Mouse (Mus musculus) macrophage (primary cell): ENCODE measurements around the gene Fam193b. TPM values are rescaled to one million over a fixed set of nuclear protein-coding genes. Genes with fewer than 3 reads are reported as not detected.

ENCODE experiments used
- H3K27ac ChIP-seq: fragments of 350-480 bp; formaldehyde crosslinking; 2 replicates; pipeline ENCODE4 v1.9.0; 2021
- H3K36me3 ChIP-seq: fragments of 350-480 bp; formaldehyde crosslinking; 2 replicates; pipeline ENCODE4 v1.9.0; 2021; ENCODE audit errors: inconsistent target
- H3K4me3 ChIP-seq: fragments of 350-480 bp; formaldehyde crosslinking; 2 replicates; pipeline ENCODE4 v1.9.0; 2021; ENCODE audit errors: inconsistent target
- H3K79me2 ChIP-seq: fragments of 350-480 bp; formaldehyde crosslinking; 2 replicates; pipeline ENCODE4 v1.9.0; 2021; ENCODE audit errors: inconsistent target
- WGBS: methylation state at CpG from one replicate; pipeline ENCODE4 v1.1.7; 2026; ENCODE audit warnings: inconsistent platforms; ENCODE audit not compliant: missing documents; 5-methylcytosine and 5-hydroxymethylcytosine counted together
- polyA plus RNA-seq: library from polyadenylated mRNA; stranded (reverse); fragments of 250-400 nt; gene quantifications from 3 replicates; pipeline ENCODE4 v1.2.4, GENCODE M21; 2018; ENCODE audit warnings: inconsistent platforms

Fam193b gene
- polyA plus RNA-seq, 1 experiment from 2014 or later: 12.9 TPM

DNA sequence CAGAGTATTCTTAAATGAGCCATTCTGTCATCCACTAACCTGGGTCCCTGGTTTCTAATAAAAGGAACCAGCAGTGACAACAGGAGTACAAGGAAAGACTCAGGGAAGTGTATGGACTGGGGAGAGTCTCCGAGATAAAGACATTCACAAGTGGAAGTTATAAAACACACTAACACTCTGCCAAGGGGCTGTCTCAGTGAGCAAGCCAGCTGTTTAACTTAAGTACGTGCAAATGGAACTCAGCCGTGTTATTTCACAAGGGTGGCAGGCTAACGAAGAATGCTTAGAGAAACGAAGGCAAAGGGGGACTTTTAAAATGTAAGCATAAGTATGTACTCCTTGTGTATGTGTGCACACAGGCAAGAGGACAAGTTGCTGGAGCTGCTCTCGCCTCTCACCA lies 13.4 kb downstream of the Fam193b start:
- no peak overlapping the region for H3K4me3 ChIP-seq
- peaks cover 26% of the 10 kb centered on the region; the same call in 1 of the 2 replicates for H3K36me3 ChIP-seq
- 94% methylated on average over 6 of the region's 6 CpGs for WGBS
- H3K79me2 ChIP-seq: peaks cover 31% of the 10 kb centered on the region; the same call in 1 of the 2 replicates
- no peak overlapping the region for H3K27ac ChIP-seq

DNA sequence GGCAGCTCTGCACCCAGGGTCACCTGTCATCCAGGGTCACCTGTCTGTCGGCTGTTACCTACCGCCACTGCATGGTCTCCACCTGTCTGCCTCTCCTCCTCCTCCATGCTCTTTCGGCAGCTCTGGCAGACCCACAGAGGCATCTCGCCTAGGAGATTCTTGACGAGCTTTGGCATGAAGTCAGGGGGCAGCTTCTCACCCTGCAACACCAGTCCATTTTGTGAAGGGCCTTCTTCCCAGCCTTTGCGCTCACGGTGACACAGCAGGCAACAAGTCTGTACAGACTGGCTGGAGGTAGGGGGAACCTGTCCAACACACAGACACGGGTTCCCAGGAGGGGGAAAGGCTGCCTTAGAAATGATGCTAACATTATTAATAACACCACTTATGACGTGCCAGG lies 15.0 kb downstream of the Fam193b start:
- Histone ChIP-seq H3K4me3 (no peak overlapping the region), H3K27ac (no peak overlapping the region), H3K36me3 (peaks cover 26% of the 10 kb centered on the region; the same call in 1 of the 2 replicates), H3K79me2 (peaks cover 21% of the 10 kb centered on the region; the same call in 1 of the 2 replicates)
- WGBS: 91% methylated on average over 9 of the region's 9 CpGs

DNA sequence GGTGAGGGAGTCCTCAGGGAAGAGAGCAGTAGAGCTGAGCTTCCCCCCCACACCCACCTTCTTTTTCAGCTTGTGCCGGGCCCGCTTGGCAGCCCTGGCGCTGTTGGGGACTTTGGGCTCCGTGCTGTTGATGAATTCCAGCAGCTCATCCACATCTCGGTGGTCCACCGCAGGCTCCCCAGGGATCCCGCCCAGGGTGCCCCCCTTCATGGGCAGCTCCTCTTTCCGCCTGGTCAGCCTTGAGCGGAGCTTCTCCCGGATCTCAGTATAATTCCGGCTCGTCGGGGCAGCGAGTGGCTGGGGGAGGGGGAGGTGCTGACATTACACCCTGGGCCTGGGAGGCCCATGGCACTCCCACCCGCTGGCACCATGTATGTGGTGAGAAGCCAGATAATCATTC lies 21.9 kb downstream of the Fam193b start:
- Histone ChIP-seq H3K79me2 (no peaks in the 10 kb centered on the region), H3K36me3 (peaks cover 34% of the 10 kb centered on the region), H3K4me3 (no peak overlapping the region), H3K27ac (no peak overlapping the region)
- 96% methylated on average over 15 of the region's 15 CpGs for WGBS

DNA sequence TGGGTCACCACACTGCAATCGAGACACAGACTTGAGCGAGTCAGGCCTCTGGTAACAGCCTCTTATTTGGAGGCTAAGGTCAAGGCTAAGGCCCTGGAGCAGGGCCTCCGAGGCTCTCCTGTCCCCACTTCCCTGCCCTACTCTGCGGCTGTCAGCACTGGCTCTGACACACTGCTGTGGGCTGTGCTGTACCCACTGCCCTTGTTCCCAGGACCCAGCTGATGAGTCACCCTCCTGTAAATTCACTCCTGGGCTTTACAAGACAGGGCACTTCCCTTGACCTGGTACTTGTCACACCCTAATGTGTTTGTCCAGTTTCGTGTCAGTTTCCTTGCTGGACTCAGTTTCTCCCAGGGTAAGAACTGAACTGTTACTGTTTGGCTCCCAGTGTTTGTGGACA lies 22.5 kb downstream of the Fam193b start:
- Histone ChIP-seq H3K4me3 (no peak overlapping the region), H3K27ac (no peak overlapping the region), H3K79me2 (no peaks in the 10 kb centered on the region), H3K36me3 (peaks cover 34% of the 10 kb centered on the region)
- WGBS: 98% methylated on average over 5 of the region's 5 CpGs

DNA sequence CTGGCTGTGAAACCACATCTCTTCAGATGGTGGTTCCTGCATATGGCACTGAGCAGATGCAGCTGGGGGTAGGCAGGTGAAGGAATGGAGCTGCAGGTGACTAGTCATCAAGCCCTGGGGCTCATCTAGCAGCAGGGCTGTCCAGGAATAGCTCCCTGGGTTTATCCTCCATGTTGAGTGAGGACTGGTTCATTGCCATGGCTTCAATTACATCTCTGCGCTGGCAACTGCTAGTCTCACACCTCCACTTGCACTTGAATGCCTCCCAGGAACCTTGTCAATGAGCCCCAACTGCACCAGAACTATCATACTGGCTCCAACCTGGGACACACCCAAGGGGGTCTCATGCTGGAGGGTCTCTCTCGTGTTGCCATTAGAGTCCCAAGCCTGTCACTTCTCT lies 23.0 kb downstream of the Fam193b start:
- H3K4me3 ChIP-seq: no peak overlapping the region
- WGBS: 96% methylated on average over 2 of the region's 2 CpGs
- no peak overlapping the region for H3K27ac ChIP-seq
- H3K79me2 ChIP-seq: no peaks in the 10 kb centered on the region
- H3K36me3 ChIP-seq: peaks cover 36% of the 10 kb centered on the region

DNA sequence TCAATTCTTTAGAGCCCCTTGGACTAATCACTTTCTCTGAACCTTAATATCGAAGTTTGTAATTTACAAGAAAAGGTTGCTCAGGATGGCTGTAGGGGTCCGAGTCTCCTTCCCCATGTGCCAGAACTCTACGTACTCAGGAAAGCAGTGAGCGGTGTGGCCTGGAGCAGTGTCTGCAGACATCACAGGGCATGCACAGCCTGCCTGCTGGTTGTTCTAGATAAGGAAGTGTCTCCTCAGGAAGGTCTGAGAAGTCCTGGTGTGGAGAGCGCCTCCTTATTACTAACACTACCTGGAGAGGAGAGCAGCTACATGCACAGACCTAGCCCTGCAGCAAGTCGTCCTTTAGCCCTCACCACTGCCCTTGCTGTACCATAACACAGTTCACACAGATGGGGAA lies 26.1 kb downstream of the Fam193b start:
- WGBS: 94% methylated on average over 6 of the region's 6 CpGs
- H3K4me3 ChIP-seq: no peak overlapping the region
- H3K79me2 ChIP-seq: no peaks in the 10 kb centered on the region
- no peak overlapping the region for H3K27ac ChIP-seq
- H3K36me3 ChIP-seq: peaks cover 66% of the 10 kb centered on the region

DNA sequence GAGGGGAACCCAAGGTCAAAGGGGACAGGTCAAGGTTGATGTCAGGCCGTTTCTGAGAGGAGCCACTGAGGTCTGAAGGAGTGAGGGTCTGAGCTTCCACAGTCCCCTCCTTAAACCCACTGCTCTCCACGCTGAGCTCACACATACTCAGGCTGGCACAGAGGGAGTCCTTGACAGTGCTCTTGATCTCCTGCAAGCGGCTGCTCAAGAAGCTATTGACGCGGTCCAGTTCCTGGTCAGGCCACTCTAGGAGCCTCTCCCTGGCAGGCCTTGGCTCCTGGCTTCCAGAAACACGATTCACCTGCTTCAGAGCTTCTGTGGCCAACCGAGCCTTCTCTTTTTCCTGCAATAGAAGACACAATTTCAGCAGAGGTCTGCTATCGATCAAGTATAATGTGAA lies 27.5 kb downstream of the Fam193b start:
- 98% methylated on average over 8 of the region's 8 CpGs for WGBS
- Histone ChIP-seq H3K4me3 (no peak overlapping the region), H3K79me2 (no peaks in the 10 kb centered on the region), H3K36me3 (peaks cover 70% of the 10 kb centered on the region), H3K27ac (no peak overlapping the region)

DNA sequence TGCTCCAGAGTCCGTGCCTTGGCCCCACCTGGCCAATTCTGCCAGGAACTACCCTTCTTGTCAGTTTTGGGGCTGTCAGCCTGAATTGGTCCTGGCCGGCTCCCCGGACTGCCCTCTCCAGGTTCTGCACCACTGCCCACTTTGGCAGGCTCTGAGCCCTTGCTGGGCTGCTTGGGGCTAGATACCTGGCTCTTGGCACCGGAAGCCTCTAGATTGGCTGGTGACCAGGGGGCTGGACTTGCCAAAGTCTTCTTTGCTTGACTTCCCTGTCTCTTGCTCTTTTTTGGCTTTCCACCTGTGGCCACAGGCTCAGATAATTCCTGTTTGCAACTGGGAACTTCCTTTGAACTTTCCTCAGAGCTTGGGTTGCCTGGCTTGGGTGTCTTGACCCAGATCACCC lies 28.0 kb downstream of the Fam193b start:
- no peak overlapping the region for H3K27ac ChIP-seq
- no peaks in the 10 kb centered on the region for H3K79me2 ChIP-seq
- no peak overlapping the region for H3K4me3 ChIP-seq
- 98% methylated on average over 4 of the region's 4 CpGs for WGBS
- H3K36me3 ChIP-seq: peaks cover 73% of the 10 kb centered on the region

DNA sequence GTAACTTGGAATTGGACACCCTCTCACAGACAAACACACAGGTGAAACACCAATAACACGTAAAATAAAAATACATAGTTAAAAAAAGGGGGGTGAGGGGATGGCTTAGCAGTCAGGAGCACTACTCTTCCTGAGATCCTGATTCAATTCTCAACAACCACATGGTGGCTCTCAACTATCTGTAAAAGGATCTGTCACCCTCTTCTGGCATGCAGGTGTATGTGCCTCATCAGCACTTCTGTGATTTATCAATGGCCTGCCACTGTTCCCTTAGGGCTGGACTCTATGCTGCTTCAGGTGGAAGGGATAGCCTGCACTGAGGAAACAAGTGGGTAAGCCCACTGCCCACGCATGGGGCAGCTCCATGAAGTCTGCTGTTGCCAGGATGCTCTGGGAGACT lies 30.0 kb downstream of the Fam193b start:
- H3K4me3 ChIP-seq: no peak overlapping the region
- H3K79me2 ChIP-seq: peaks cover 2% of the 10 kb centered on the region; the same call in 1 of the 2 replicates
- peaks cover 60% of the 10 kb centered on the region for H3K36me3 ChIP-seq
- H3K27ac ChIP-seq: no peak overlapping the region
- 97% methylated on average over 2 of the region's 2 CpGs for WGBS

DNA sequence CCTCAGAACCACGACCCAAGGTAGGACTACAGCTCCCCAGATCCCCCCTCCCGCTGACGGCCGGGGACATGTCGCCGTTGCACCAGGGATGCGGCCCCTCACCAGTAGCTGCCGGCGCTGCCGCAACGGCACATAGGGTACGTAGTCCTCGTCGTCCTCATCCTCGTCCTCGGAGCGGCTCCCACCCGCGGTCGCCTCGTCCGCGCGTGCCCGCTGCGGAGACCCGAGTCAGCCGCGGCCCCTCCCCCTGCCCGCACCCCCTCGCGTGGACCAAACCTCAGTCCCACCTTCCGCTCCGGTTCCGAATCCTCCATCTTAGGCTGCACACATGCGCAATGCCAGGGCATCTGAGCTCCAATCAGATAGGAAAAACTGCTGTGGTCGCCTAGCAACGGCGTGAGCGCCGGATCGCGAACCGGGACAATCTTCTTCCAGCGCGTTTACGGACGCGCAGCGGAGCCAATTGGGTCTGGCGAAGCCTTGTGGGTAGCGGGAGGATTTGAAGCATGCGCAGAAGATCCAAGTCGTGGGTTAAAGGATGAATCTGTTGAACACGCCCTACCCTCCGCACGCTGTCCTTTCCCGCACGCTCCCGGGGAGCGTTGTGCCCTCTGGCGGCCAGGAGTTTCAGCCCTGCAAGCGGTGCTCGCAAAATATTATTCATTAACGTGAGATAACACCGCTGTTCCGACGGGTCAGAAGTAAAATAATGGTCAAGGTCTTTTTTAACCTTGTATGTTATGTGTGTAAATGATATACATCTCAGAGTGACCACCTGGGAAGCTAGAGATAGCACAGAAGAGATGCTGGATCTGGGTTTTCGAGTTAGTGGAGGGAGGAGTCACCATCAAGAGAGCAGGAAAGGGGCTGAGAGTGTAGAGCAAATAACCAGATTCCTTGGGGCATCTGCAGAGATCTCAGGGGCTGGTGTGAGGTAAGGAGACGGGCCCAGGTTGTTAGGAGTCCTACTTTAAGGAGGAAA lies 34.4 kb downstream of the Fam193b start, which contains the start of gene Ddx41:
Gene Ddx41, minus strand, starts transcription at position 465 of the 982 bp plus-strand sequence.
- peaks cover 48% of the 10 kb centered on the region; the same call in 1 of the 2 replicates for H3K36me3 ChIP-seq
- H3K79me2 ChIP-seq: peaks cover 9% of the 10 kb centered on the region; the same call in 1 of the 2 replicates
- peak within 1 kb of the TSS; percentile 87 for H3K4me3 ChIP-seq
- WGBS: 1% methylated on average over 70 of the region's 70 CpGs
- H3K27ac ChIP-seq: 0 out of 2 replicates have a peak within 1 kb of the TSS, but pooled peaks have one; percentile 12

DNA sequence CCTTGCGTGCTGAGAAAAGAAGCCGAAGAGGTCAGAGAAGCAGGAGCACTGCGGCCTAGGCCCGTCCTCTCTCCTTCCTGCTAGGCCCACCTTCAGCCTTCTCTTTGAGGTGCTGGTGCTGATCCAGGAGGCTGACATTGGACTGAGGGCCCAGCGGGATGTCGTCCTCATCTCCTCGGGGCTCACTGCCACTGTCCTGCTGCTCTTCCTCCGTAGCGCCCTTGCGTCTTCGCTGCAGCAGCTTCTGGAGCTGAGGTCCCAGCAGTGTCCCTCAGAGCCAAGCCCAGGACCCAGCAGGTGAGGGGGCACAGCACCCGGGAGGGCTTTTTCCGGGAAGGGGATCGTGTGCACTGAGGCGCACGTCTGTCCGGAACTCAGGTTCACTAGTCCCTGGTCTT lies 35.1 kb downstream of the Fam193b start:
- peak overlapping the region; percentile 87 for H3K4me3 ChIP-seq
- peaks cover 9% of the 10 kb centered on the region; the same call in 1 of the 2 replicates for H3K79me2 ChIP-seq
- 0 out of 2 replicates have a peak overlapping the region, but pooled peaks have one; percentile 12 for H3K27ac ChIP-seq
- peaks cover 47% of the 10 kb centered on the region; the same call in 1 of the 2 replicates for H3K36me3 ChIP-seq
- WGBS: 18% methylated on average over 17 of the region's 17 CpGs

DNA sequence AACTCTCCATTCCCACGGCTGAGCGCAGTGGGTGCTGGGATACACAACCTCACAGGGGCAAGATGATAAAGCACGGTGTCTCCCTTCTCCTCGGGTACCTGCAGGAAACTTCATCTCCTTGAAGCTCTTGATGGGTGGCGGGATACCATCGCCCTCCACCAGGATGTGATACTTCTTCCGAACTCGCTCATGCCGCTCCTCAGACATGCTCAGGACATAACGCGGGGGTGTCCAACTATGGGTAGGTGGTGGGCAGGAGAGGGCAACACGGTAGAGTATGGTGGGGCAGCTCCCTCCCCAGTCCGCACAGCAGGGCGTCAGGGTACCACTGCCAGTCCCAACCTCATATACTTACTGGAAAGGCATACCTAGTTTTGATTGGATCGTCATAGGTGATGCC lies 35.7 kb downstream of the Fam193b start:
- WGBS: 90% methylated on average over 15 of the region's 15 CpGs
- Histone ChIP-seq H3K79me2 (peaks cover 9% of the 10 kb centered on the region; the same call in 1 of the 2 replicates), H3K36me3 (peaks cover 47% of the 10 kb centered on the region; the same call in 1 of the 2 replicates), H3K4me3 (peak overlapping the region; percentile 87; the same call in 1 of the 2 replicates), H3K27ac (no peak overlapping the region)

DNA sequence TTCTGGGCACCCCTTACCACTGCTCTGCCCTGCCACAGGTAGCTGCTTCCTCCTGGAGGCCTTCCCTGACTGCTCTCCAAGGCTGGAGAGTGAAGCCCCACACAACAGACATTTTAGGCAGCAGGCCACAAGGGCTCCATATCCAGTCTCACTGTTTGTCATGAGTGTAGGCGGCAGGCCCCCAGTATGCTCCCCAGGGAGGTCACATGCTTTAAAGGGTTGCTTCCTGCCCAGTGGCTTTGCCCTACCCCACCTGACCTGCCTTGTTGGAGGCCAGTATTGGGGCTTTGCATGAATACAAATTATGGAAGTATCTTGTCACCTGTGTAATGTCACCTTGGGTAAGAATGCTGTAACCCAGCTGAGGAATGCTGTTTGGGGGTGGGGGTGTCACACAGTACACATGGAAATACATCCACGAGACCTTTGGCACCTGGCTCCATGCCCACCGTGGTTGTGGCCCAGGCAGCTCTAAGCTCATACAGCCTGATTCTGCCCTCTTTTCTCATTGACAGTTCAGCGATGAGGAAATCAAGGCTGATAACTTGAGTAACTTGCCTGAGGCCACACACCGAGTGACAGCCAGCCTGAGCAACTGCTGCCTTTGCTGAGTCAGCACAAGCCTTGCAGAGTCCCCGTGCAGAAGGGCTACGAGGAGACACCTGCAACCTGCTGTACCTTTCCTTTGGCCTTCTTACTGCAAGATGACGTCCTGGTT lies 41.6 kb downstream of the Fam193b start, which contains the start of gene Dok3:
Gene Dok3, minus strand, starts transcription at position 99 of the 718 bp plus-strand sequence.
- Histone ChIP-seq H3K36me3 (peaks cover 46% of the 10 kb centered on the region), H3K27ac (peak within 1 kb of the TSS; percentile 76), H3K79me2 (peaks cover 19% of the 10 kb centered on the region; the same call in 1 of the 2 replicates), H3K4me3 (peak within 1 kb of the TSS; percentile 66)
- 37% methylated on average over 8 of the region's 8 CpGs for WGBS
